Mouse (Mus musculus): ENCODE measurements at regions not wholly inside any gene's neighbourhood (a gene's known extent, or its start where the extent isn't known, plus 50 kb on each side); places are given as distances from the start of the nearest gene placed in this dataset.
A peak's percentile ranks its signal among the peaks of the same experiment; 100 is the strongest.

GRCm38 (mm10) chr2:45514290-45515180, 397.3 kb upstream of the Zeb2 start:
- no peak for DNase-seq (ENCODE audit: low read depth, low spot score)

GRCm38 (mm10) chr2:45512852-45513251, 395.7 kb upstream of the Zeb2 start:
- DNase-seq (ENCODE audit: low read depth, low spot score), result no peak

- no peak for DNase-seq (ENCODE audit: low read depth, low spot score)
These were observed 394.6 kb upstream of the Zeb2 start for GRCm38 (mm10) chr2:45511791-45512190.

- no peak for DNase-seq (ENCODE audit: low read depth, low spot score)
These were observed 387.3 kb upstream of the Zeb2 start for GRCm38 (mm10) chr2:45504468-45504867.

GRCm38 (mm10) chr2:45493656-45494055, 376.5 kb upstream of the Zeb2 start:
- DNase-seq (ENCODE audit: low read depth, low spot score), result no peak

- peak; percentile 42 for DNase-seq (ENCODE audit: low read depth, low spot score)
These were observed 369.3 kb upstream of the Zeb2 start for GRCm38 (mm10) chr2:45486530-45486929.

- DNase-seq (ENCODE audit: low read depth, low spot score), result peak; percentile 2
These were observed 368.3 kb upstream of the Zeb2 start for GRCm38 (mm10) chr2:45485477-45485876.

GRCm38 (mm10) chr2:45480671-45481070, 363.5 kb upstream of the Zeb2 start:
- DNase-seq (ENCODE audit: low read depth, low spot score), result no peak

- DNase-seq (ENCODE audit: low read depth, low spot score), result no peak
These were observed 358.8 kb upstream of the Zeb2 start for GRCm38 (mm10) chr2:45475996-45476395.

GRCm38 (mm10) chr2:45464306-45464705, 347.1 kb upstream of the Zeb2 start:
- no peak for DNase-seq (ENCODE audit: low read depth, low spot score)

GRCm38 (mm10) chr2:45459410-45459809, 342.2 kb upstream of the Zeb2 start:
- DNase-seq (ENCODE audit: low read depth, low spot score), result no peak

GRCm38 (mm10) chr2:45454811-45455210, 337.6 kb upstream of the Zeb2 start:
- DNase-seq (ENCODE audit: low read depth, low spot score), result no peak

GRCm38 (mm10) chr2:45439146-45439545, 322.0 kb upstream of the Zeb2 start:
- no peak for DNase-seq (ENCODE audit: low read depth, low spot score)

GRCm38 (mm10) chr2:45438739-45439138, 321.5 kb upstream of the Zeb2 start:
- no peak for DNase-seq (ENCODE audit: low read depth, low spot score)

GRCm38 (mm10) chr2:45435261-45435980, 318.2 kb upstream of the Zeb2 start:
- DNase-seq (ENCODE audit: low read depth, low spot score), result no peak

GRCm38 (mm10) chr2:45434789-45435188, 317.6 kb upstream of the Zeb2 start:
- no peak for DNase-seq (ENCODE audit: low read depth, low spot score)

GRCm38 (mm10) chr2:45434169-45434568, 317.0 kb upstream of the Zeb2 start:
- DNase-seq (ENCODE audit: low read depth, low spot score), result no peak

- DNase-seq (ENCODE audit: low read depth, low spot score), result no peak
These were observed 314.2 kb upstream of the Zeb2 start for GRCm38 (mm10) chr2:45431366-45431765.

GRCm38 (mm10) chr2:45421774-45422173, 304.6 kb upstream of the Zeb2 start:
- DNase-seq (ENCODE audit: low read depth, low spot score), result no peak

- peak; percentile 39 for DNase-seq (ENCODE audit: low read depth, low spot score)
These were observed 290.9 kb upstream of the Zeb2 start for GRCm38 (mm10) chr2:45408136-45408535.

- DNase-seq (ENCODE audit: low read depth, low spot score), result no peak
These were observed 272.8 kb upstream of the Zeb2 start for GRCm38 (mm10) chr2:45389902-45390492.

GRCm38 (mm10) chr2:45371268-45371667, 254.1 kb upstream of the Zeb2 start:
- DNase-seq (ENCODE audit: low read depth, low spot score), result no peak

- DNase-seq (ENCODE audit: low read depth, low spot score), result no peak
These were observed 253.4 kb upstream of the Zeb2 start for GRCm38 (mm10) chr2:45370615-45370968.
